Mouse (Mus musculus) bone marrow, adult 2 months (tissue): Measurements from ENCODE around the gene Thumpd1. TPM values are rescaled to one million over a fixed set of nuclear protein-coding genes. Genes with fewer than 3 reads are reported as not detected.
A peak's percentile ranks its signal among the peaks of the same experiment; 100 is the strongest.
"Not testable (repeated sequence)": the region's sequence is repeated elsewhere in the genome, so short reads cannot be mapped to it uniquely, and the experiment has no call there.

Experiments
- H3K27ac ChIP-seq: fragments of 200-500 bp; 2 replicates; pipeline ENCODE4 v1.5.1; 2012; ENCODE audit warnings: low read depth, mild to moderate bottlenecking, control low read depth, inconsistent platforms, low read length; ENCODE audit not compliant: control insufficient read depth, poor library complexity, insufficient read depth
- H3K4me1 ChIP-seq: fragments of 200-500 bp; 2 replicates; pipeline ENCODE4 v1.6.1; 2011; ENCODE audit warnings: low read length; ENCODE audit not compliant: control insufficient read depth, insufficient read depth
- H3K4me3 ChIP-seq: fragments of 200-500 bp; replicated peaks from 2 replicates; pipeline ENCODE3; 2011; ENCODE audit warnings: mild to moderate bottlenecking, low read depth, low read length, control low read depth; ENCODE audit not compliant: control insufficient read depth
- CTCF ChIP-seq: fragments of 200-500 bp; IDR thresholded peaks from 2 replicates; pipeline ENCODE4 v1.5.1; 2011; ENCODE audit warnings: low read length, control low read depth; ENCODE audit not compliant: control insufficient read depth, insufficient read depth
- POLR2A ChIP-seq: fragments of 200-500 bp; IDR thresholded peaks from 2 replicates; pipeline ENCODE4 v1.6.1; 2011; ENCODE audit warnings: low read depth, mild to moderate bottlenecking, control low read depth, low read length, borderline replicate concordance; ENCODE audit not compliant: control insufficient read depth
- WGBS: fragments of 180-500 bp; shearing (Covaris S2); methylation state at CpG from one replicate; pipeline ENCODE4 v1.1.7; 2018; 5-methylcytosine and 5-hydroxymethylcytosine counted together
- polyA plus RNA-seq: library from polyadenylated mRNA; stranded (reverse); fragments of >200 nt; gene quantifications from 2 replicates; pipeline ENCODE4 v1.2.4, GENCODE M21; 2011; ENCODE audit warnings: low replicate concordance; ENCODE audit not compliant: missing spikeins, insufficient read depth, insufficient read length

The Thumpd1 gene
- polyA plus RNA-seq, 1 experiment, result 14.6 TPM

DNA sequence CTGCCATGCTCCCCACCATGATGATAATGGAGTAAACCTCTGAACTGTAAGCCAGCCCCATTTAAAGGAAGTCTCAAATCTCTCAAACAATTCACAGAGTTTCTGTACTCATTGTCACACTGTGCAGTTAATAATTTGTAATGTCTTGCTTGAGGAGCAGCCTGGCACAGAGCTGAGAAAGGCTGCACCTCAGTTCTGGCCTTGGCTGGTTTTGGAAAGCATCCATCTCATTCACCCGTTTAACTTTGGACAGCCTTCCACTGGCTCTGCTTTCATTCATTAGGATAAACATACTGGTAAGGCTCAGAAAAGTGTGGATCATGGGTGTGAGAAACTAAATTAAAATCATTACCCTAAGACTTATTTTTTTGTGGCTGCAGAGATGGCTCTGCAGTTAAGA lies 25.3 kb upstream of the Thumpd1 start:
- H3K27ac ChIP-seq, result no peak overlapping the region
- H3K4me1 ChIP-seq, result no peaks in the 10 kb centered on the region
- TF ChIP-seq POLR2A (no peak), CTCF (no peak)
- H3K4me3 ChIP-seq, result no peak overlapping the region
- WGBS, result 73% methylated on average over 1 of the region's 1 CpGs

DNA sequence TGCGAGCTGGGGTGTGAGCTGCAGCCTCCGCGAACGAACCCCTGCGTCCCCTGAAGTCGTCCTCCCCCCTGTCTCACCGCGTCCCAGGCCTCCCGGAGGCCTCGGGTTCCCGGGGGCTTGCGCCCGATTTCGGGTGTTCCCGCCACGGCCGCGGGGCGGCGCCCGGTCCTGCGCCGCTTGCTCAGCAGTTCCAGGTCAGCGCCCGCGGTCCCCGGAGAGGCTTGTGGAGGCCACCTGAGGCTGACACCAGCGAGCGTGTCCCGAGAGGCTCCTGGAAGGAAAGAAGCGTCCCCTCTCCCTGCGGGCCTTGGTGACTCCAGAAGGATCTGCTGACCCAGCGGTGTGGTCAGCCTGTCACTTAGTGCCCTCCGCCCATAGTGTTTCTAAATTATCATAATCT lies 23.7 kb upstream of the Thumpd1 start:
- 15% methylated on average over 34 of the region's 34 CpGs for WGBS
- TF ChIP-seq POLR2A, result no peak
- peak; percentile 11; the same call in 1 of the 2 replicates for TF ChIP-seq CTCF
- H3K4me3 ChIP-seq, result no peak overlapping the region

DNA sequence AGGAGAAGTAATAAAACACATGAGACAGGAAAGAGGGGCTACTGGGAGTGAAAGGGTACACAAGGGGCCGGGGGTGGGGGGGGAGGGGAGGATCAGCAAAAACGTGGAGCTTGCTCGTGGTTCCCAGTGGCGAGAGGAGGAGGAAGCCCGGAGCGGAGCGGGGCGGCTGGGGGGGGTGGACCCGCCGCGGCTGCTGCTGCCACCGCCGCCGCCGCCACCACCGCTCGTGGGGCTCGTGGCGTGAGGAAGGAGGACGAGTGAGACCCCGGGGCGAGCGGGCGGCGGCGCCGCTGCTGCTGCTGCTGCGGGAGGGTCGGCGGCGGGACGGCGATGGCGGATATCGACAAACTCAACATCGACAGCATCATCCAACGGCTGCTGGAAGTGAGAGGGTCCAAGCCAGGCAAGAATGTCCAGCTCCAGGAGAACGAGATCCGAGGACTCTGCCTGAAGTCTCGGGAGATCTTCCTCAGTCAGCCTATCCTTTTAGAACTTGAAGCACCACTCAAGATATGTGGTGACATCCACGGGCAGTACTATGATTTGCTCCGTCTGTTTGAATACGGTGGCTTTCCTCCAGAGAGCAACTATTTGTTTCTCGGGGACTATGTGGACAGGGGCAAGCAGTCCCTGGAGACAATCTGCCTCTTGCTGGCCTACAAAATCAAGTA lies 19.3 kb upstream of the Thumpd1 start:
- not testable (repeated sequence) for H3K4me1 ChIP-seq, H3K4me3 ChIP-seq, H3K27ac ChIP-seq
- 4% methylated on average over 41 of the region's 44 CpGs for WGBS

More for the DNA sequence above, 23.7 kb upstream of the Thumpd1 start:
- Histone ChIP-seq H3K4me1 (no peaks in the 10 kb centered on the region), H3K27ac (no peak overlapping the region; the same call in 1 of the 2 replicates)

DNA sequence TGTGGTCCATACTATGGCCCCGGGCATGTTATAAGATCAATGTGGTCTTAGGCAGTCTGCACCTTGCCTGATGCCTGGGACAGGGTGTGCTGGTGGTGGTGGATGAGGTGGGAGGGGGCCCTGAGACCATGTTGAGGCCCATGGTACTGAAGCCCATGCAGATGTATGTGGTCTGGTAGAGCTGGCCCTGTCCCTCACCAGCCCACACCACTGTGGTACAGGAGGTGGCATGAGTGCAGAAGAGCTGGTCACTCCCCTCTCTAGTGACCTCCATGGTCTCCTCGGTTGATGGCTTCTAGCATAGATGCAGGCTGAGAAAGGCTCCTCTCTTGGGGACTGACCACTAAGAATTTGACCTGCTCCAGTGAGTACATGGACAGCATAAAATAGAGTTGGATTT lies 18.3 kb upstream of the Thumpd1 start:
- Histone ChIP-seq H3K27ac (no peak overlapping the region), H3K4me1 (no peaks in the 10 kb centered on the region), H3K4me3 (no peak overlapping the region)
- no peak for TF ChIP-seq CTCF
- no peak for TF ChIP-seq POLR2A
- 61% methylated on average over 2 of the region's 2 CpGs for WGBS

GRCm38 (mm10) chr7:119731262-119731661 lies 10.7 kb upstream of the Thumpd1 start:
- H3K4me3 ChIP-seq, H3K27ac ChIP-seq, H3K4me1 ChIP-seq: not testable (repeated sequence)
- WGBS, result 87% methylated on average over 4 of the region's 4 CpGs

- 54% methylated on average over 2 of the region's 2 CpGs for WGBS
Measured at GRCm38 (mm10) chr7:119727621-119728020, 7.0 kb upstream of the Thumpd1 start.

GRCm38 (mm10) chr7:119720947-119721310 lies 331 bp upstream of the Thumpd1 start:
- Histone ChIP-seq H3K4me3 (peak overlapping the region; percentile 89), H3K4me1 (no peaks in the 10 kb centered on the region; the same call in 1 of the 2 replicates), H3K27ac (no peak overlapping the region)
- no peak for TF ChIP-seq CTCF
- no peak for TF ChIP-seq POLR2A
- WGBS, result 9% methylated on average over 8 of the region's 8 CpGs

More at GRCm38 (mm10) chr7:119727621-119728020, 7.0 kb upstream of the Thumpd1 start:
- Histone ChIP-seq H3K27ac (no peak overlapping the region), H3K4me3 (no peak overlapping the region), H3K4me1 (no peaks in the 10 kb centered on the region)
- TF ChIP-seq CTCF (no peak), POLR2A (no peak)

- Histone ChIP-seq H3K4me1 (no peaks in the 10 kb centered on the region), H3K27ac (no peak overlapping the region), H3K4me3 (no peak overlapping the region)
- 83% methylated on average over 7 of the region's 7 CpGs for WGBS
- TF ChIP-seq POLR2A (no peak), CTCF (no peak)
Measured at GRCm38 (mm10) chr7:119714111-119714510, 6.5 kb downstream of the Thumpd1 start.

GRCm38 (mm10) chr7:119694926-119695325 lies 25.7 kb downstream of the Thumpd1 start:
- H3K27ac ChIP-seq, result no peak overlapping the region
- 70% methylated on average over 1 of the region's 1 CpGs for WGBS
- TF ChIP-seq CTCF (no peak), POLR2A (no peak)
- no peaks in the 10 kb centered on the region for H3K4me1 ChIP-seq
- no peak overlapping the region for H3K4me3 ChIP-seq
